Mouse (Mus musculus) midbrain, embryonic 11.5 days (tissue): ENCODE data around the gene Ccdc28a. TPM values are rescaled to one million over a fixed set of nuclear protein-coding genes. Genes with fewer than 3 reads are reported as not detected.

ENCODE experiments used
- ATAC-seq: fragments of 200-750 bp; cut with Nextera tagmentation; 2 replicates; pipeline ENCODE4 v1.8.0; 2017; ENCODE audit warnings: moderate TSS enrichment, moderate library complexity; ENCODE audit not compliant: low FRiP score
- DNase-seq: peaks from one replicate; pipeline ENCODE4 v3.0.0; 2015; ENCODE audit warnings: low spot score; ENCODE audit errors: missing footprints
- H3K27ac ChIP-seq: fragments of 300-500 bp; sonication (generic); 2 replicates; pipeline ENCODE4 v1.5.1; 2014; ENCODE audit warnings: low read depth, low read length
- H3K27me3 ChIP-seq: fragments of 300-500 bp; sonication (generic); 2 replicates; pipeline ENCODE4 v1.6.1; 2014; ENCODE audit warnings: mild to moderate bottlenecking, low read length, moderate library complexity, mixed read lengths; ENCODE audit not compliant: control insufficient read depth, insufficient read depth
- H3K36me3 ChIP-seq: fragments of 300-500 bp; sonication (generic); 2 replicates; pipeline ENCODE4 v1.6.1; 2014; ENCODE audit warnings: mild to moderate bottlenecking, low read length, moderate library complexity, mixed read lengths; ENCODE audit not compliant: control insufficient read depth, insufficient read depth
- H3K4me1 ChIP-seq: fragments of 300-500 bp; sonication (generic); 2 replicates; pipeline ENCODE4 v1.6.1; 2014; ENCODE audit warnings: low read length; ENCODE audit not compliant: control insufficient read depth, insufficient read depth
- H3K4me2 ChIP-seq: fragments of 300-500 bp; sonication (generic); 2 replicates; pipeline ENCODE4 v1.6.1; 2014; ENCODE audit warnings: mild to moderate bottlenecking, moderate library complexity
- H3K4me3 ChIP-seq: fragments of 300-500 bp; sonication (generic); 2 replicates; pipeline ENCODE4 v1.5.1; 2014; ENCODE audit warnings: low read depth, low read length
- H3K9ac ChIP-seq: fragments of 300-500 bp; sonication (generic); 2 replicates; pipeline ENCODE4 v1.6.1; 2014; ENCODE audit warnings: low read length
- H3K9me3 ChIP-seq: fragments of 300-500 bp; sonication (generic); 2 replicates; pipeline ENCODE4 v1.6.1; 2016; ENCODE audit warnings: low read length; ENCODE audit not compliant: control insufficient read depth
- WGBS: fragments of 180-500 bp; shearing (Covaris S2); extraction: QIAGEN DNeasy Blood & Tissue Kit; methylation state at CpG from one replicate; pipeline ENCODE4 v1.1.7; 2014; 5-methylcytosine and 5-hydroxymethylcytosine counted together
- polyA plus RNA-seq: library from polyadenylated mRNA; unstranded; fragments of >200 nt; fragmentation: Nextera tagmentation; extraction: Ambion mirVana; gene quantifications from 2 replicates; pipeline ENCODE4 v1.2.1, GENCODE M21; 2014

Gene Ccdc28a
- polyA plus RNA-seq, 1 experiment from 2014 or later = 7.0 TPM

DNA sequence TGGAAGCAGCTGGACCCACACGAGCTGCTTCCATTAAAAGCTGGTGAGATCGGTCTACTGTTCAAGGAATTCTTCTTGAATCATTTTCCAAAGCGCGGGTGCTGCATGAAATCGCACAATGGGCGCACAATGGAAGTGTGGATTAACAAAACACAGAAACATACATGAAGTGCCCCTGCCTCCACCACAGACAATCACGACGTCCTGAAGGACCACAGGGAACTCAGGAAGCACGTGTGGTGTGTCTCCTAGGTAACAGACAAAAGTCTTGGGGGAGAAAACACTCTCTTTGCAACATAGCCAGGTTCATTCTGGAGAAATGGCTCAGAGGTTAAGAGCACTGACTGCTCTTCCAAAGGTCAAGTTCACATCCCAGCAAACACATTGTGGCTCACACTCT, 34.1 kb downstream of the Ccdc28a start:
- no peak for ATAC-seq
- Histone ChIP-seq H3K36me3 (no peaks in the 10 kb centered on the region), H3K27me3 (no peaks in the 10 kb centered on the region), H3K4me1 (peaks cover 2% of the 10 kb centered on the region; the same call in 1 of the 2 replicates), H3K27ac (no peak overlapping the region), H3K4me3 (no peak overlapping the region), H3K9ac (no peak overlapping the region), H3K4me2 (no peak overlapping the region), H3K9me3 (no peaks in the 10 kb centered on the region)
- DNase-seq = no peak
- WGBS = 68% methylated on average over 9 of the region's 9 CpGs

DNA sequence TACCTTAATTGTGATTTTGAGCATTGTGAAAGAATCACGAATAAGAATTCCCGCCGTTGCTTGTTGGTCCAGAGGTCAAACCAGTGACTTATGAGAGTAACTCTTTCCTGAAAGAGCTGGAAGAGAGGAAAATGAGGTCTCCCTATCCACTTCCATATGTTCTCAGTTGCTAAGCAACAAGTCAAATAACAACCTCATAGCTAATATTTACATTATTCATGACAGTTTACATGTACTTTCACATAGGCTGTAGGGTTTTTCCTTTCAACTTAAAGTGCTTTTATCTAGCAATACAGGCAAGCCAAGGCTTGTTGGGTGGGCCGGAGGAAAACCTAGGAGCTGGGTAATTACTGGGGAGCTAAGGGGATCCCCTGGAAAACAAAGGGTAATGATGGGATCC, 34.9 kb downstream of the Ccdc28a start:
- Histone ChIP-seq H3K9me3 (no peaks in the 10 kb centered on the region), H3K9ac (no peak overlapping the region), H3K36me3 (no peaks in the 10 kb centered on the region), H3K27ac (no peak overlapping the region), H3K4me1 (peaks cover 2% of the 10 kb centered on the region; the same call in 1 of the 2 replicates), H3K4me3 (no peak overlapping the region), H3K27me3 (no peaks in the 10 kb centered on the region), H3K4me2 (no peak overlapping the region)
- ATAC-seq = no peak
- WGBS = 89% methylated on average over 4 of the region's 4 CpGs
- DNase-seq = no peak

DNA sequence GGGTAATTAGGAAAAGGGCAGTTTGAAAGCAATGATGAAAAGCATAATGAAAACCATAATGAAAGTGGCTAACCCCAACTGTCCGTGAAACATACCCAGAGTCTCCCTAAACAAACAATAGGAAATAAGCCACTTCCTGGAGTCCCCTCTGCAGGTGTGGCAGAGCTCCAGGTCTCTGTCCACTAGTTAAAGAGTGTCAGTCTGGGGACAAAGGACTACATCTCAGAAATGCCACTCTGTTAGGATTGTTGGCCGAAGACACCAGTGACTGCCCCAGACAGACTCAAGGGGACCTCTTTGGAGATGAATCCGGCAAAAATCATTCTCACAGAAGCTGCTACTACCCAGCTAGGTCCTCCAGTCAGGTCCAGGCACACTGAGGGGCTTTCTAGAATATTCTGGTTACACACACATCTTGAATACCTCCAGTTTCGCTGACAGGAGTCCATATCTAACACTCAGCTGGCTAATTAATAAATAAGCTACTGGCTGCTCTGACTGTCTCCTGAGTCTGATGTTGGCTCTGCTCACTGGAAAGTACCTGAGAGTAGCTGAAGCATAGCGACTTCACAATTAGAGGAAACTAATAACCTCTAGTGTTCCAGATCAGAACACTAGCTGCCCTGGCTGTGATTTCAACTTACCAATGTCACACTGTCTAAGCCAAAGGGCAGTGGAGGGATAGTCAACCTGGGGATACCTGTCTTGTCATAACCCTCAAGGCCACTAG, 36.3 kb downstream of the Ccdc28a start:
- WGBS = 86% methylated on average over 5 of the region's 5 CpGs
- ATAC-seq (no peak), DNase-seq (no peak)
- H3K4me3 ChIP-seq = no peak overlapping the region
- H3K9me3 ChIP-seq = no peaks in the 10 kb centered on the region
- no peaks in the 10 kb centered on the region for H3K27me3 ChIP-seq
- no peak overlapping the region for H3K9ac ChIP-seq
- no peaks in the 10 kb centered on the region for H3K36me3 ChIP-seq
- peaks cover 2% of the 10 kb centered on the region; the same call in 1 of the 2 replicates for H3K4me1 ChIP-seq
- H3K27ac ChIP-seq = no peak overlapping the region
- H3K4me2 ChIP-seq = no peak overlapping the region

DNA sequence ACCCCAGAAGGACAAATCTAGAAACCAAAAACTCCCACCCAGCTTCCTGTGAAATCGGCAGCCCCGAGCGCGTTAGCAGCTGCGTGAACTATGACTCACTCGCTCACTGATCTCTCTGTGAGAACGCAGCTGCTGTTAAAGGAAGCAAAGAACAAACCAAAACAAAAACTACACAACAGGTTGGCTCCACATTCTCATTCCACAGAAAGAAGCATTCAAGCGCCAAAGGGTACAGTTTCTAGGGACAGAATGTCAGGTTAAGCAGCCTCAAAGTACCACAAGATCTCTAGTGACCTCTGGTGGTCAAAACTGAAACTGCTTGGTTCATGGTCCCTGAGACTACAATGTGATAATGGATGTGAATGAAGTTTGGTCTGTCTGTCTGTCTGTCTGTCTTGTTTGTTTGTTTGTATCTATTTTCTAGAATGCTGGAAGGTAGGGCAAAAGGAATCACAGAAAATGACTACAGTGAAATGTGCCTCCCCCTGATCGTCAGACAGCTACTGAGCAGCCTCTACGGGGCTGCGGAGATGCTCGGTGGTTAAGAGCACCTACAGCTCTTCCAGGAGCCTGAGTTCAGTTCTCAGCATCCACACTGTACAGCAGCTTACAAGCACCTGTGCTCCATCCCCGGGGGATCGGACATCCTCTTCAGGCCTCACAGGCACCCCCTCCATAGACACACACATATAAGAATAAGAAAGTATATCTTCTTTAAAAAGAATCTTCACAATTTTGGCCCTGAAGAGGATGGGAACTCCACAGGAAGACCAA, 37.4 kb downstream of the Ccdc28a start:
- no peak overlapping the region for H3K27ac ChIP-seq
- ATAC-seq (peak; percentile 70; the same call in 1 of the 2 replicates), DNase-seq (peak; percentile 99)
- no peaks in the 10 kb centered on the region for H3K27me3 ChIP-seq
- WGBS = 68% methylated on average over 14 of the region's 14 CpGs
- H3K36me3 ChIP-seq = no peaks in the 10 kb centered on the region
- no peak overlapping the region for H3K4me3 ChIP-seq
- peaks cover 2% of the 10 kb centered on the region; the same call in 1 of the 2 replicates for H3K4me1 ChIP-seq
- H3K4me2 ChIP-seq = no peak overlapping the region; the same call in 1 of the 2 replicates
- H3K9me3 ChIP-seq = no peaks in the 10 kb centered on the region
- H3K9ac ChIP-seq = no peak overlapping the region

DNA sequence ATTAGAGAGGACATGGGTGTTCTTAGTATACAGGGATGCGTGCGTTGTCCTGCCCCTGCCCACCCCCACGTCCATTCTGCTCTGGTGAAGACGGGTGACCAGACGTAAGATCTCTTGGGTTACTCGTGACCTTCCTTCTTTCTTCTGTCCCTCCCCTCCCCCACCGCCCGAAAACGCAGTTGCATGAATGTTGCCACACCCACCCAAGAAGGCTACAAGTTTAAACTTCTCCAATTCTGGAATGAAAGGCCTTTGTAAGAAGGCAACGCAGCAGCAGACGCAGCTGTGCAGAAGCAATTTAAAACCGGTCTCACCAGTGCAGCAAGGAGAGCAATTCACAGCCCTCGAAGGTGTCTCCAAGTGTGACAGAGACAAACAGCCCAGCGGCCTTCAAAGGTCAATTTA, 40.1 kb downstream of the Ccdc28a start:
- DNase-seq (no peak), ATAC-seq (no peak)
- no peaks in the 10 kb centered on the region for H3K9me3 ChIP-seq
- no peaks in the 10 kb centered on the region for H3K27me3 ChIP-seq
- H3K4me3 ChIP-seq = no peak overlapping the region
- H3K4me2 ChIP-seq = no peak overlapping the region
- no peak overlapping the region for H3K27ac ChIP-seq
- 75% methylated on average over 14 of the region's 14 CpGs for WGBS
- H3K4me1 ChIP-seq = no peaks in the 10 kb centered on the region
- no peak overlapping the region for H3K9ac ChIP-seq
- H3K36me3 ChIP-seq = no peaks in the 10 kb centered on the region

DNA sequence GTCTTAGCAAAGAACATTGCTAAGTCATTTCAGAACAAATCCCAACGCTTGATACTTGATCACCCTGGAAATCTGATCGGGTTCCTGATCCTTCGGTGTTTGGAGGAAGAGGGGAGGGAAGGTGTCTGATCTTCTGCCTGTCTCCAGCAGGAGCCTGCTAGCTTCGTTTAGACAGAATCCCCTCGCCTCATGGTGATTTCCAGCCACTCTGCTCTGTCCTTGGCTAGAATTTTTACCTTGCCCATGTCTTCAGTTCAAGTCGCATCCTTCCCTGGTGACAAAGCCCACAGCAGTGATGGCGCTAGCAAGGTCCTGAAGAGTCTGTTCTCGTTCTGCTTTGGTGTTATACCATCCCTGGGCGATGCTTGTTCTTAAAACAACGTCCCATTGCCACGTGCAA, 40.6 kb downstream of the Ccdc28a start:
- no peaks in the 10 kb centered on the region for H3K27me3 ChIP-seq
- H3K4me2 ChIP-seq = no peak overlapping the region
- no peak overlapping the region for H3K9ac ChIP-seq
- ATAC-seq (no peak), DNase-seq (no peak)
- no peak overlapping the region for H3K4me3 ChIP-seq
- no peak overlapping the region for H3K27ac ChIP-seq
- 87% methylated on average over 11 of the region's 11 CpGs for WGBS
- H3K9me3 ChIP-seq = no peaks in the 10 kb centered on the region
- no peaks in the 10 kb centered on the region for H3K4me1 ChIP-seq
- H3K36me3 ChIP-seq = no peaks in the 10 kb centered on the region

DNA sequence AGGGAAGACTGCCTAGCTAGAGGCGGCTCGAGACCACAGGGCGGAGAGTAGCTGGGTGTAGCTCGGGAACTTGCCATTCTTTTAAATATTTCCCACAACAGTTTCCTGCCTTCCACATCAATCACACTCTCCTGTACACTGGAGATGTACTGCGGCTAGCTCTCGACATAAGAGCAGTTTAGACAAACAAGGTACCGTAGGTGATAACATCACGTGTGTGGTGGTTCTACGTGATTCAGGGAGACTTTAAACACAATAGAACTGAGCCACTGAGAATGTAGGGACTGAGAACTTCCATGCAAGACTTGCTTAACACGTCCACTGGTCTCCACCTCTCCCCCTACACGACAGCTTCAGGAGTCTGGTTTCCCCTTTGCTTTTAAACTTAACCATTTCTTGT, 41.6 kb downstream of the Ccdc28a start:
- no peak overlapping the region for H3K27ac ChIP-seq
- H3K9ac ChIP-seq = no peak overlapping the region
- H3K27me3 ChIP-seq = no peaks in the 10 kb centered on the region
- H3K9me3 ChIP-seq = no peaks in the 10 kb centered on the region
- ATAC-seq = no peak
- no peak overlapping the region for H3K4me3 ChIP-seq
- WGBS = 89% methylated on average over 11 of the region's 11 CpGs
- no peak overlapping the region for H3K4me2 ChIP-seq
- no peak for DNase-seq
- no peaks in the 10 kb centered on the region for H3K4me1 ChIP-seq
- H3K36me3 ChIP-seq = no peaks in the 10 kb centered on the region

DNA sequence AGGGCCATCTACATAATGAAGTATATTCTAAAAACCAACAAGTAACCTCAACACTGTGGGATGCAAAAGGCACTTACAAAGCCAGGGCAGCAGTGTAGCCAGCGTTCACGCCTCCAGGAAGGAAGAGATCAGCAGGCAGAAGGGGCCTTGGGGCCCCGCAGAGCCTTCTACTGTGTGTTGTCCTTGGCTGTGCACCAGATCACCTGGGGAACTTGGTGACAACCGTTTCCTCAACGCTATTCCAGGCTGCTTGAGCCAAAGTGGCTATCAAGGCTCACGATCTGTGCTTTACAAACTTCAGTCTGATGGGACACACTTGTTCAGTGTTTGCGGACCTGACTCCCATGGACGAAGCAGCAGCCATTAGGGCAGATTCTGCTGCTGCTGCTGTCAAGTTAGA, 43.1 kb downstream of the Ccdc28a start:
- no peaks in the 10 kb centered on the region for H3K27me3 ChIP-seq
- H3K4me2 ChIP-seq = no peak overlapping the region
- H3K4me1 ChIP-seq = no peaks in the 10 kb centered on the region
- 79% methylated on average over 8 of the region's 8 CpGs for WGBS
- H3K9ac ChIP-seq = no peak overlapping the region
- H3K27ac ChIP-seq = no peak overlapping the region
- no peaks in the 10 kb centered on the region for H3K36me3 ChIP-seq
- no peaks in the 10 kb centered on the region for H3K9me3 ChIP-seq
- DNase-seq (no peak), ATAC-seq (no peak)
- no peak overlapping the region for H3K4me3 ChIP-seq

DNA sequence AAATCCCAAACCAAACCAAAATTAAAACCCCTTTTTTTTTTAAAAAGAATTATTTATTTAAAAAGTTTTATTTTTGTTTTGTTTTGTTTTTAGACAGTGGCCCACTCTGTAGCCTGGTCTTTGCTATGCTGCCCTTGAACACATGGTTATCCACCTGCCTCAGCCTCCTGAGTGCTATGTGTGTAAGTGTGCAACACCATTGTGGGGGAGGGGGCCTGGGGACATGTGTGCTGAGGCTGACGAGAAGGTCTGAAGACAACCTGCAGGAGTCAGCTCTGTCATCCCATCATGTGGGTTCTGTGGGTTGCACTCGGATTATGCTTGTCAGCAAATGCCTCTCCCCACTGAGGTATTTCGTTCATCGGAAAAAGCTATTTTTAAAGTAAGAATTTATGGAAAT, 45.3 kb downstream of the Ccdc28a start:
- no peak overlapping the region for H3K4me2 ChIP-seq
- H3K4me3 ChIP-seq = no peak overlapping the region
- DNase-seq (peak; percentile 28), ATAC-seq (no peak)
- no peaks in the 10 kb centered on the region for H3K9me3 ChIP-seq
- no peaks in the 10 kb centered on the region for H3K27me3 ChIP-seq
- no peaks in the 10 kb centered on the region for H3K36me3 ChIP-seq
- H3K27ac ChIP-seq = no peak overlapping the region
- no peaks in the 10 kb centered on the region for H3K4me1 ChIP-seq
- H3K9ac ChIP-seq = no peak overlapping the region
- WGBS = 88% methylated on average over 4 of the region's 4 CpGs
